Mouse (Mus musculus): ENCODE measurements around the gene Sdk2.

Sdk2 gene

DNA sequence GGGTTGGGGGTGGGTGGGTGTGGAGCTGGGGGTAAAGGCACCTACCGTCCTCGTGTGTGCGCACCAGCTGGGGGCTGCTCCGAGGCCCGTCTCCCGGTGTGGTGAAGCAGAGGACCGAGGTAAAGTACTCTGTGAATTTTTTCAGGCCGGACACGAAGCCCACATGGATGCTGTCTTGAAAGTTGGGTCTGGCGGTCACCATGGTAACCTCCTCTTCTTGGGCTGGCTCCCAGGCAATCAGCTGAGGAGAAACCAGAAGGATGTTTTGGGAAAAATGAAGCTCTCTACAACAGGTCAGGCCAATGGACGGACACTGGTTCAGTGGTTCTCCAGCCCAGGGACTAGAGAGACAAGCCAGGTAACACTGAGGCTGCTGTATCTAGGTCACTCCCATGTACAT, 224.0 kb downstream of the Sdk2 start:
- no peak for DNase-seq (ENCODE audit: low spot score in 2 of 2)

DNA sequence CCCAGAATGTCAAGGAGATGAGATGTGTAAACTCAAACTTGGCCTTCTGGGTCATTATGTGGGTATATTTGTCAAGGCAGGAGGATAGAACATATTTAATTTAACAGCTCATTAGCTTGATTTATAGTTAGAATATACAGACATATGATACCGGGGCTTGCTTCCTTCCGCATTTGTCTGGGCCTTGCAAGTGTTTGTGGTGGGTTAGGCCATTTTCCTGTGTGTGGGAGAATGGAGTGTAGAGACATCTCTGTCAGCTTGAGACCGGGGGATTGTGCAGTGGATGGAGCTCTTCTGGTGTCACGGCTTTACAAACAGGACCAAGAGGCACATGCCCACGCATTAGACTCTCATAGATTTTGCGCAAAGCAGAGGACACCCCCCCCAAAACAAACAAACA, 235.2 kb downstream of the Sdk2 start:
- no peak for DNase-seq (ENCODE audit: low spot score in 2 of 2)

DNA sequence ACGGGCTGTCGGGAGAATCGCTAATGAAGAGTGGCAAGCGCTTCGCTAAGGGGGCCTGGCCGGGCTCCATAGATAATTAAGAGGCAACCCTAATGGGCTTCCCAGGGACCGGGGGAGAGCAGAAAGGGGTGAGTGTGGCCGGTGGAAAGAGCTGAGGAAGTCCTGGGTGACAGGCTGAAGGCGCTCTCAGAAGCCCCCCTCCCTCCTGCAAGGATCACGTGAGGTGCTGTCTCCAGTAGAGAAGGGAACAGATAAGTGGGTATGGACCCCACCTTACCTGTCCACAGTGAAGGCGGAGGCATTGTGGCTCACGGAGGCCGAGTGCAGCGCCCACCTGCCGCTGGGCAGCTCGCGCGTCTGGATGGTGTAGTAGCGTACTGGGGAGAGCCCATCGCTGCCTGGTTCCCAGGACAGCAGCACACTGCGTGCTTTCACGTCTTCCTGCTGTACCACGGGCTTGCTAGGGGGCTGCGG, 238.7 kb downstream of the Sdk2 start:
- DNase-seq (ENCODE audit: low spot score in 2 of 2): no peak

DNA sequence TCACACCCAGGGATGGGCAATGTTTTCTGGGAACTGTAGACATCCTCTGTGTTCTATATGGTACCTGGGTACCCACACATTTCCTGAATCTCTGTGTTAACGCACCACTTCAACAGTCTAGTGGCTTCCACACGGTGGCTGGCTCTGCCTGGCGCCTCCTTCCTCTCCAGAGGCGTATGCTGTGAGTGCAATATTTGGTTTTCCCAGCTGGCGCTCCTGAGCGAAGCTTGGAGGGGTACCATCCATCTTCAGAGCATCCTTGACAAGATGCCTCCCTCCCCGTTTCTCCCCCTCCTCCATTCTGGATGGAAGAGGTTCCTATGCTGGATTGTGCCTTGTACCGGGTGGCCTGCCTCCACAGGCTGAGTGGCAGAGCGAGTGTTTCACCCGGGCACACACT, 246.8 kb downstream of the Sdk2 start:
- no peak for DNase-seq (ENCODE audit: low spot score in 2 of 2)

DNA sequence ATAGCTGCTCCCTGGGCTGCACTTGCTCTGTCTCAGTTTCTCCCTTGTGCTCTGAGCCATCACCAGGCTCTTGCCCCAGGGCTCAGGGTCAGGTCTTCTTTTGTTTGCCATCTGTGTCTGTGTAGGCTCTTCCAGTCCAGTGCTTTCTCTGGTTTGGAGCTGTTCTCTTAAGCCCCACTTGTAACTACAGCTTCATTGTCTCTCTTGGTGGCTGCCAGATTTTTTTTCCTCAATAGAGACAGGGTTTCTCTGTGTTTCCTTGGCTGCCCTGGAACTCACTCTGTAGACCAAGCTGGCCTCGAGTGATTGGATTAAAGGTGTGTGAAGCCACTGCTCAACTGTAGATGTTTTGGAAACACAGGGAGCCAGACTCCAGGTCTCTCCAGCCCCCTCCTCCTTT, 247.8 kb downstream of the Sdk2 start:
- no peak for DNase-seq (ENCODE audit: low spot score in 2 of 2)

DNA sequence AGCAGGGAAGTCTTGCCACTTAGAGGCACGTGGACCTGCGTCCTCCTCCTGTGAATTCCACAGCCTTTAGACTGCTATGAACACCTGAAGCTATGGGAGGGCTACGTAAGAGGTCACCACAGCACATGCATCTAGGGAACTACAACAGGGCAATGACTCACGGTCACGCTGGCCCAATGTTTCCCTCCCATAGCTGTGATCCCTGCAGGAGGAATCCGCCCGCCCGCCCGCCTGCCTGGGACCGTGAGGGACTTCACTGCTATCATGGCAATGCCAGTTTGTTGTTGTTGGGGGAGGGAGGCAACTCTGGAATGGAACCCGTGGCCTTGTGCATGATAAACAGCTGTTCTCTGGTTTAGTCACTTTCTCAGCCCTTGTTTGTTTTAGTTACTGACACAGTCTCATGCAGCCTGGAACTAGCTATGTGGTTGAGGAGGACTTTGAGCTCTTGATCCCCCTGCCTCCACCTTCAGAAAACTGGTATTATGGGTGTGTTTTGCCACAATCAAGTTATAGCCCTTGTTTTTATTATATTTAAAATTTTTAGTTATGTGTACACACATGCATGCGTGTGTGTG, 249.8 kb downstream of the Sdk2 start:
- no peak for DNase-seq (ENCODE audit: low spot score in 2 of 2)

DNA sequence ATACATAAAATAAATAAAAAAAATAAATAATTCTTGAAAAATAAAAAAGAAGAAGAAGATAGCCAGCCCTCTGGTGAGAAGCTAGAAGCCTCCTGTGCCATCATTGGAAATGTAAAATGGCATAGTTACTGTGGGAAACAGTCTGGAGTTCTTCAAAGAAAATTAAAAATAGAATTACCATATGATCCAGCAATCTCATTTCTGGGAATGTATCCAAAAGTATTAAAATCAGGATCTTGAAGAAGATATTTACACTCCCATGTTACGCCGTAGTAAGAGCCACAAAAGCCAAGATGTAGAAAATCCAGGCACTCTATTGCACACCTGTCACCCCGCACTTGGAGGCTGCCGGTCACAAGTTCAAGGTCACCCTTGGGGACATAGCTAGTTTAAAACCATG, 250.4 kb downstream of the Sdk2 start:
- DNase-seq (ENCODE audit: low spot score in 2 of 2): no peak

DNA sequence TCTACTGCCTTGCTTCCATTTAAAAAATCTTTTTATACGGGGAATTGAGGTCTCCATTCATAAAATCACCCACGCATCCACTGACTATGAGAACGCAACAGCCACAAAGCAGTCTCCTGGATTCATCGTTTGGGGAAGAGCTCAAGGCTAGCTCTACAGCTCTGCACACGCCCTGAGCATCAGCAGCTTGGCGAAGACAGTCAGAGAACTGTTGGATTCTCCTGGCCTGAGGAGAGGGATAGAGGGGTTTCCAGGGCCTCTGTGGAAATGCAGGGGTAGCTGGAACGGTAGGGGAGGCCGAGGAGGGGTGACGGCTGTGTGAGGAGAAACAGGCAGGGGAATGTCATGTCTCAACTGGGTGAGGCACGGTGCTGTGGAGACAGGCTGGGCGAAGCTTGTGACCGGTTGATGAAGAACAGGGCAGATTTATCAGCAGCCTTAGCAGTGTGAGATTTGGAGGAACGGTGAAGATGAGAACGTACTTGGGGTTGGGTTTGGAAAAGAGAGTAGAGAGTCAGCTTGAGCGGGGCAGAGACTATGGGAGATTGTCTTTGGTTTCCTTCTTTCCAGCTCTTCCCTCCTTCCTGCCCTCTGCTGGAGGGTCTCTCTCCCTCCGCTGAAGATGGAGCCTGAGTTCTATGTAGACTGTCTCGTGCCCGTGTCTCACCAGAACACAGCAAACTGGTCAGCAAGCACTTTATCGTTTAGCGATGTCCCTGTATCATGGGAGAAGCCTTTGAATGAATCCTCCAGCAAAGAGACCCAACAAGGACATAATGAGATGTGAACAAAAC, 255.1 kb downstream of the Sdk2 start:
- no peak for DNase-seq (ENCODE audit: low spot score in 2 of 2)

DNA sequence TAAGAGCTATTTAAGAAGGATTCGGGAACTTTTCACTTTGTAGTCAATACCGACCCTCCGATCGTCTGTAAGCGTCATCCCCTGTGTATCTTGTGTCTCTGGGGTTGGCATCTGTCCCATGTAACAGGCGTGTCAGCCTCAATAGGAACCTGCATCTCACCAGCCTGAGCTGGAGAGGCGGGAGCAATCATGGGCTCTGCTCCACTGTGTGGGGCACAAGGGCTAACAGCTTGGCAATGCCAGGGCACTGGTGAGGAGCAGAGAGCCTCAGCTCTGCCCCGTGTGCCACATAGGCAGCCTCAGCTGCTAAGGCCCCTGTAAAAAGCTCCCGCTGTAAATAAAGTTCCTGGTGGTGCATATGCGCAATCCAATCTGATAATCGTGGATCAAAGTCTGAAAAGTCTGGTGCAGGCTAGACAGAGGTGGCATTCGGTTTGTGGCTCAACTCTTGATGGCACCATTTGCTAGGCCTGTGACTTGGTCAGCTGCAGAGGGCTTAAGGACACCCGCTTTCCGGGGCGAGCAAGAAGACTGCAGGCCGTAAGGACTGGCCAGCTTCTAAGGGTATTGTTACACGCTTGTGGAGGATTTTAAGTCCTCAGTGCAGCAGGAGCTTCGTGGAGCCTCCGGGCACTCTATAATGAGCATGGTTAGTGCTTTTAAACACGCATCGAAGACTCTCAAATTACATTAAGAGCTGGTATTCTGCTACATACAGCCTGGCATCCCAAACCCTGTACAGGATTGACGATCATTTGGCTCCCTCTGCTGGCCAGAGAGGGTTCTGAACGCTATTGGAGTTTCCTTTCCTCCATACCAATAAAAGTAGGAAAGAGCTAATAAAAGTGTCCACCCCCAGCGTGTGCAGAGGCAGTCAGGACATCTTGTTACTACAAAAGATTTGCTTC, 256.0 kb downstream of the Sdk2 start:
- DNase-seq (ENCODE audit: low spot score in 2 of 2): peak; percentile 66 to 83

DNA sequence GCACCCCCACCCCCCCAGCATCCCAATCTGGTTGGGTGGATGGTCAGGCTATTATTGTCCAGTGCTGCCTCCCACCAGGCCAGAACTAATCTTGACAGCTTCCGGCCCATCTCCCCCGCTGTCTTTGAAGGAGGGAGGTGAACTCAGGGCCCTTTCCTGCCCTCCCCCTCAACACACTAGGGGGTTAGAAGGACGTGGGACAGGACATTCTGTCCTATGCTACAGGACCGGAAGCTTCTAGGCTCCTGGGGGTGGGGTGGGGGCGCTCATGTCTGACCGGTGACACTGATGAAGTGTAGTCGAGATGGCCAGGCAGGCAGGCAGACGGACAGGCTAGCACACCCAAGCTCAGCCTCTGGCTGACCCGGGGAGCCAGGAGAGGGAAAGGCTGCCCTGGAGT, 259.8 kb downstream of the Sdk2 start:
- no peak for DNase-seq (ENCODE audit: low spot score in 2 of 2)

DNA sequence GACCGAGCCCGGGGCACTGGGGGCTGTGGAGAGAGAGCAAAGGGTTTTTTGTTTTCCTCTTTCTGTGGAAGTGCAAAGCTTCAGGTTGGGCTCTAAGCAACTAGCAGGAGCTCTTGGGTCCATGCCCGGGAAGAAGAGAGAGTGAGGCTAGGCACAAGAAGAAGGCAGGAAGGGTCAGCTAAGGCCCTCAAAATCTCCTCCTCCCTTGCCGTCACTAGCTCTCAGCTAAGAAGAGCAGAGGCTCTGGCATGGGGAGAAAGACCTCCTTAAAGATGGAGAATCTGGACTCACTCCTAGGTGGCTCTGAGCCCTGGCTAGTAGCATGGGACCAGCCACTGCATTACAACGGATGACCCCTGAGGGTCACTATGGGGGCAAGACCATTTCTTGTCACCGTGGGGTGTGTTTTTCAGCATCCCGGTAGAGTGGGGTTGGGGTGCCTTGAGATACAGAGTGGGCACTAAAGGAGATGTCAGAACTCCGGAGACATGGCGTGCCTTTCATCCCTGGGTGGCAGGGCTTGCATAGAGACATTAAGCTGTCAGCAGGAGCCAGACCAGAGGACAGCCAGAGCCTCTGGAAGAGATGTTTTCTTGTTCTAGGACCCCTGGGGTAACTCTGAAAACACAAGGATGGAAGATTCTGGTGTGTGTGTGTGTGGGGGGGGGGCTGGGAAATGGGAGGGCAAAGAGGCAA, 260.3 kb downstream of the Sdk2 start:
- no peak for DNase-seq (ENCODE audit: low spot score in 2 of 2)

DNA sequence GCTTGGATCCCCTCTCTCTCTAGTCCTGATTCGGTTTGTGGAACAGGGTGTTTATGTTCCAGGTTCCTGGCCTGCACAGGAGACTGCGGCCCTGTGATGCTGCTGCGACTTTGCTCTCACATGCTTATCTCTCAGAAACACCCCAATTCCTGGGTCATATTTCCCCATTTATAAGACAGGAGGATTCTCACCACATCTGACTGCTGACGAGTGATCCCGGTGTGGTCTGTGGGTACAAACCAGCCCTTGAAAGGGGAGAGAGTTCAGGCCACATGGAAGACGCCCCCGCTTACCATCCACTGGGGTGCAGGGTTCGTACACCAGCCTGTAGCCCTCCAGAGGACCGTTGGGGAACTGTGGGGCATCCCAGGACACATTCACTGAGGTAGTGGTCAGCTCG, 260.9 kb downstream of the Sdk2 start:
- DNase-seq (ENCODE audit: low spot score in 2 of 2): no peak

DNA sequence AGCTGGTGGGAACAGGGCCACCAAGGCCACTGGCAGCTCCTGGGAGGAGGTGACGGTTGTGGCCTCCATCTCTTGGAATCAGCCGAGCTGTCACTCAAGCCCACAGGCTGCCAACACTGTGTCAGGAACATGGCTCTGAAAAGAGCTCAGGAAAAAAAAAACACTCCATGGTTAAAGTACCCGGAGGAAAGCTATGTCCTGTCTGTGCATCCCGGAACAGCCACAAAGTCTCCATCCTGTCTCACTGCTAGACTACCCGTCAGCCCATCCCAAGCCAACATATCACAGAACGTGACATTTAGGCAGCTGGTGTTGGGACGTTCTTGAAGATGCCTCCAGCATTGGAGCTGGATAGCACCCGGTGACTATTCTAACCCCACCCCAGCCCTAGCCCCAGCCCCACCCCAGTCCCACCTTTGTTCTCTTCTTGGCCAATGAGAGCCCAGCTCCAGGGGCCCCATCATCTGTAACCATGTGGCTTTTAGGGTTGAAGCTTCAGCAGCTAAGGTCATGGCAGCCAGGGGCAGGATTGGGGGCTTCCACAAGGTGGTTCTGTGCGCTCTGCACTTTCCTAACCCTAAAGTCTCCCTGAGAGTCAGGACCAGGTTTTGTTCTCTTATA, 263.4 kb downstream of the Sdk2 start:
- DNase-seq (ENCODE audit: low spot score in 2 of 2): no peak

DNA sequence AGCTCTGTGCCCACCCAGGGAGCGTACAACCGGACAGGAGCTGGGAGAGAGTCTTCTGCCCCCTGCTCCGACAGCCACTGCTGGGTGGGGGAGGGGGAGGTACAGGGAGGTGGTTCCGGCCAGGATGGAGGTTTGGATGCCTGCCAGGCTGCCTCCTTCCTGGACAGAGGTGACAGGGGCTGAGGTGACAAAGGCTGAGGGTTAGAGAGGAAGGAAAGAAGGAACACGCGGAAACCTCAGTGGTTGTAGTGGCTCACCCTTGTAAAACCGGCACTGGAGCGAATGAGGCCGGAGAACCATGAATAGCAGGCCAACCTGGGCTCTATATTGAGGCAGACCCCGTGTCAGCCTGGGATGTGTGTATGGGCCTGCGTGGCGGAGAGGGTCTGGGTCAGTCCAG, 264.4 kb downstream of the Sdk2 start:
- DNase-seq (ENCODE audit: low spot score in 2 of 2): no peak

DNA sequence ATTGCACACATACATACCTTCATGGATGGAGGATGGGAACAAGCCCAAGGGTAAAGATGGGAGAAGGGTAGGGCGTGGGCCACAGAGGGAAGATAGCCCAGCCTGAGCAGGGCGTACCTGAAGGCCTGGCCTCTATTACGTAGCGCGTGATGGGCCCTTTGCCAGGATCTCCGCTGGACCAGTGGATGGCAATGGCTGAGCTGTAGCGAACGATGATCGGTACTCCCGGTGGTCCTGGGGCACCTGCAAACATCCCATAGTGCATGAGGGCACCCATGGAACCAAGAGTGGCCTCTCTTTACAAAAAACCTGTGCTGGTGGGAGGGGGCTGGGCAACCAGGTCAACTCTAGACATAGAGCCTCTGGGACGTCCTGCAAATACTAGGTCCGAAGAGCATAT, 266.8 kb downstream of the Sdk2 start:
- DNase-seq (ENCODE audit: low spot score in 2 of 2): no peak

DNA sequence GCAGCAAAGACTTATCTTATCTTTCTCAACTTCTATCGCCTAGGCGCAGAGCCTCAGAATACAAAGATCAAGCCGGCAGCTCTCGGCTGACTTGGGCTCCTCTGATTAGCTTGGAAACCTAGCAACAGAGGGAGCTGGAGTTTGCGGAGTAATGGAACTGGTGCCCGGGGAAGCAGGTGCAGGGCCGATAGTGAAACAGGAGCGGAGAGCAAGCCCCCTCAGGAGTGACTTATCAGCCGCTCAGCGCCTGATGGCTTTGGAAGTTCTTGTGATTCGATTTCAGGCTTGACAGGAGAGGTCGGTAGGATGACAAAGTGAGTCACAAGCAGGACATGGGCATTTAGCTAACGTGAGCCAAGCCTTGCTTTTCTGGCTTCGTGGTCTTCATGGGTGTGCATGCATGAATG, 267.8 kb downstream of the Sdk2 start:
- no peak for DNase-seq (ENCODE audit: low spot score in 2 of 2)

DNA sequence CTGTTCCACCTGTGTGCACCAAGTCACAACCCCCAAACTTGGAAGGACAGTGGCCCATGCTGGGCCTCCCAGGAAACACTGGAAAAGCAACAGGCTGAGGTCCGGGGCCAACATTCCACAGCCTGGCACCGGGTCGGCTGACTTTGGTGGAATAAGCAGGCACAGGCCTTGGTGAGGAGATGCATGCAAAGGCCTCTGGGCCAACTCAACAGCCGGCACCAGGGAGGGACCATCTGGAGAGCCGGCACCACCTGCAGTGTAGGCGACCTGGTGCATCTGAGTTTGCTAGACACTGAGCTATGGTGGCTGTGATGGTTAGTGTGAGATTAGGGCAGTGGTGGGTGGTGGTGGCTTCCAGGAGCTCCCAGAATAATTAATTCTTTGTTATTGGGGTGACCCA, 268.8 kb downstream of the Sdk2 start:
- no peak for DNase-seq (ENCODE audit: low spot score in 2 of 2)

DNA sequence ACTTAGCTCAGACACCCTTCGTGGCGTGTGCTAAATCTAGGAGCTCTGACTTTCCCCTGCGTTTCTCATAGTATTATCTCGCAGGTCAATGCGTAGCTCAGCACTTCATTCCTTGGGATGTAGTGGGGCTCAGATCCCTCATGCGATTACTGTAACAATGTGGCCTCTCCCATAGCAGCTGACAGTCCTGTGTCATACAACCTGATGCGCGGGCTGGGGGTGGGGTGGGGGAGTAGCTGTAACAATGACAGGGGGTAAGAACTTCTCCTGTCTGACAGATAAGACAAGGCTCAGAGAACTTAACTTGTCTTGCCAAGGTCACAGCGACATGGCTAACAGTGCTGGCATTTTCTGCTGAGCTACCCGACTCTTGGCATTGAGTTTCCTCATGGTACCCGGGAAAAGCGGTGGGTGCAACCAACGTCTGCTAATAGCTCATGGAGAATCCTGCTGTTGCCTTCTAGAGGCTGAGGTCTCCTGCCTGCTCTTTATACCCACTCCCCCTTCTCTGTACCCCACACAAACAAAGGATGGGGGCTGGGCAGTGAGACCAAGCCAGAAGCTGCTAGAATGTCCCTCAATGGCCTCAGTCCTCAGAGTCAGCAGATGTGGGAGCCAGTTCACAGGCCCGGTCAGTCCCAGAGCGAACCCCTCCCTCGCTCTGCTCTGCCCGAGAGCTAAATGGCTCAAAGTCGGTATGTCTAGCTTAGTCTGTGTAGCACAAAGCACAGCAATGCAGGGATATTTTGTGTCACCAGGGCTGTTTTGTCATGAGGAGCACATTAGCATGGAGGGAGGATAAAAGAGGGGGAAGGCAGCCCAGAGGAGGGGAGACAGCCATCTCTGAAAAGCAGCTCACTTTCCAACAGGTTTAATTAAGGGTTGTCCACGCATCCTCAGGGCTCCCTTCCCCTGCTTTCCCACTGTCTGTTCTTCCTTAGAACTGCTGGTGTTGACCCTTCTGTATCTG, 269.5 kb downstream of the Sdk2 start:
- no peak for DNase-seq (ENCODE audit: low spot score in 2 of 2)

DNA sequence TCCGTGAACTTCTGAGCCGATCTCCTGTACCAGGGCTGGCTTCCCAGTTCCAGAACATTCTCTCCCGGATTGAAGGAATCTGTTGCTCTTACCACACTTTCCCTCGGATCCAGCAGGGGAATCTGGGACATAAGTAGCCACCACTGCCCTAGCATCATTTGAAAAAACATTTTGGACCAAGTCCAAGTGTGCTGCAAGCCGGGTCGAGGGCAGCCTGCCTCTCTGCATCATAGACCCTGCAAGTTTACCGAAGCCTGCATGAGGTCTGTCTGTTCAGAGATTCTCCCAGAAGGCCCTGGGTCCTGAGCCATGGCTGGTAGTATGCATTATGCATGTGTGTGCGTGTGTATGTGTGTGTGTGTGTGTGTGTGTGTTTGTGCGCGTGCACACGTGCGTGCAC, 271.0 kb downstream of the Sdk2 start:
- no peak for DNase-seq (ENCODE audit: low spot score in 2 of 2)

All from urinary bladder, postnatal 4 days (tissue).